Mouse (Mus musculus): Measurements from ENCODE around the gene Ugt1a8.

Ugt1a8 gene

GRCm38 (mm10) chr1:88258881-88259642, 171.4 kb downstream of the Ugt1a8 start:
- DNase-seq (ENCODE audit: low spot score in 2 of 2), result peak in 1 of 2 experiments; percentile 69

GRCm38 (mm10) chr1:88259643-88260024, 172.0 kb downstream of the Ugt1a8 start:
- no peak for DNase-seq (ENCODE audit: low spot score in 2 of 2)

- DNase-seq (ENCODE audit: low spot score in 2 of 2), result no peak
Measured at GRCm38 (mm10) chr1:88260114-88260513, 172.5 kb downstream of the Ugt1a8 start.

- DNase-seq (ENCODE audit: low spot score in 2 of 2), result no peak
Measured at GRCm38 (mm10) chr1:88260604-88261377, 173.2 kb downstream of the Ugt1a8 start.

GRCm38 (mm10) chr1:88261706-88262105, 174.1 kb downstream of the Ugt1a8 start:
- DNase-seq (ENCODE audit: low spot score in 2 of 2), result no peak

GRCm38 (mm10) chr1:88262255-88262654, 174.6 kb downstream of the Ugt1a8 start:
- no peak for DNase-seq (ENCODE audit: low spot score in 2 of 2)

GRCm38 (mm10) chr1:88262961-88263360, 175.3 kb downstream of the Ugt1a8 start:
- DNase-seq (ENCODE audit: low spot score in 2 of 2), result no peak

GRCm38 (mm10) chr1:88263778-88264177, 176.2 kb downstream of the Ugt1a8 start:
- DNase-seq (ENCODE audit: low spot score in 2 of 2), result no peak

- DNase-seq (ENCODE audit: low spot score in 2 of 2), result no peak
Measured at GRCm38 (mm10) chr1:88264237-88264868, 176.7 kb downstream of the Ugt1a8 start.

- no peak for DNase-seq (ENCODE audit: low spot score in 2 of 2)
Measured at GRCm38 (mm10) chr1:88264869-88265240, 177.2 kb downstream of the Ugt1a8 start.

- no peak for DNase-seq (ENCODE audit: low spot score in 2 of 2)
Measured at GRCm38 (mm10) chr1:88266123-88266522, 178.5 kb downstream of the Ugt1a8 start.

- no peak for DNase-seq (ENCODE audit: low spot score in 2 of 2)
Measured at GRCm38 (mm10) chr1:88267489-88267888, 179.9 kb downstream of the Ugt1a8 start.

- DNase-seq (ENCODE audit: low spot score in 2 of 2), result no peak
Measured at GRCm38 (mm10) chr1:88268070-88268469, 180.5 kb downstream of the Ugt1a8 start.
